Mouse (Mus musculus): ENCODE measurements at regions not wholly inside any gene's neighbourhood (a gene's known extent, or its start where the extent isn't known, plus 50 kb on each side); places are given as distances from the start of the nearest gene placed in this dataset.

- no peak for TF ChIP-seq CTCF (IDR thresholded peaks at IDR 0.05; ENCODE audit: borderline replicate concordance, extremely low read depth, insufficient read depth, insufficient read length)
- no peak for TF ChIP-seq POLR2A (IDR thresholded peaks at IDR 0.05; ENCODE audit: borderline replicate concordance, extremely low read depth, insufficient read depth, insufficient read length, poor library complexity, severe bottlenecking)
These were observed 86.1 kb downstream of the E030025P04Rik start for GRCm38 (mm10) chr11:109058021-109058420.
